Mouse (Mus musculus) neural tube, embryonic 10.5 days (tissue): ENCODE data around the gene P3h1.

Experiments used
- DNase-seq: peaks from one replicate; pipeline ENCODE4 v3.0.0-alpha.2; 2017; ENCODE audit warnings: low spot score; ENCODE audit errors: extremely low spot score

Gene P3h1

GRCm38 (mm10) chr4:119234348-119234747, 1.6 kb downstream of the P3h1 start:
- no peak for DNase-seq

DNA sequence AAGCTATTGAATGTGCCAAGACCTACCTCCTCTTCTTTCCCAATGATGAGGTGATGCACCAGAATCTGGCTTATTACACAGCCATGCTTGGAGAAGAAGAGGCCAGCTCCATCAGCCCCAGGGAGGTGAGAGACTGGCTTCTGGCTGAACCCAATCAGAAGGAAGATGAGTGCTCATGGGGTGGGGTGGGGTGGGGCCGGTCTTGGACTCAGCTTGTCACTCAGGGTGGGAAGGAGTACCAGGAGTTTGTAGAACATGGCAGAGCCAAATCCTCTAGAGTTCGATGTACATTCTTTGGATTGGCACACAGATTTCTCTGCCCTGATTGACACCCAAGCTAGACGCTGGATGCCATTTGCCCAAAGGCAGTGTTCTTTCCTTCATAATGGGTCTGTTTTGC, 5.9 kb downstream of the P3h1 start:
- DNase-seq = no peak

DNA sequence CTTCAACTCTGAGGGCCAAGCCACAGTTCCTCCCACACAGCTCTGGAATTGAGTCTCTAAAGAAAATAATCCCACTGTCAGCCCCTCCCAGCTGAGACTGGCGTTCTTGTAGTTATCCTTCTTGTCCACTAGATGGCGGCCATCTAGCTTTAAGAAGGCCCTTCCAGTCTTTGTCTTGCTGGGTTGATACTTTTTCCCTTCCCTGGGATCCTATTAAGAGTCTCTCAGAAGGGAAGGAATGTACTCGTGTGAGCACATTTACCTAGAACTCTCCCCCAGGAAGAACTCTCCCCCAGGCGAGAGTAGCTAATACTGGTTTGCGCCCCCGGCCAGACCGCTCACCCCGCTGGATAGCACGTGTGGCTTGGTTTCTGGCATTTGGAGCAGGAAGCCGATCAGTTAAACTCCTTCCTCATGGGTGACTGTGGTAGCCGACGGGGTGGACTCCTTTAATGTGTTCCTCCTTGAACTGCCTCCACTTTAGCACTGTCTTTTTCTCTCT, 6.5 kb downstream of the P3h1 start:
- DNase-seq = peak; percentile 42

DNA sequence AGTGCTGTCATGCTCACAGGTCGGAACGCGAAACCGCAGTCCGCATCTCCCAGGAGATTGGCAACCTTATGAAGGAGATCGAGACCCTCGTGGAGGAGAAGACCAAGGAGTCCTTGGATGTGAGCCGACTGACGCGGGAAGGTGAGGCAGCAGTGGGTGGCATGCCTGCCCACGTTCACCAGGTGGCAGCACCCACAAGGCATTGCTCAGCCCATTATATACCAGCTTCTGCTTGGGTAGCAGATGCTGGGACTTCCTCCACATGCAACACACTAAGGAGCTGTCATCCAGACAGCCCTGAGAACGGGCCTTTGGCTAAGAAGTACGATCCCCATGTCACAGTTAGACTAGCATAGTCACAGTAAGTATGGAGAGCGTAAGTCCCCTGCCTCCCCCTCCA, 8.9 kb downstream of the P3h1 start:
- no peak for DNase-seq

GRCm38 (mm10) chr4:119242571-119242970, 9.9 kb downstream of the P3h1 start:
- no peak for DNase-seq

- no peak for DNase-seq
These were observed 11.9 kb downstream of the P3h1 start for GRCm38 (mm10) chr4:119244468-119245240.

DNA sequence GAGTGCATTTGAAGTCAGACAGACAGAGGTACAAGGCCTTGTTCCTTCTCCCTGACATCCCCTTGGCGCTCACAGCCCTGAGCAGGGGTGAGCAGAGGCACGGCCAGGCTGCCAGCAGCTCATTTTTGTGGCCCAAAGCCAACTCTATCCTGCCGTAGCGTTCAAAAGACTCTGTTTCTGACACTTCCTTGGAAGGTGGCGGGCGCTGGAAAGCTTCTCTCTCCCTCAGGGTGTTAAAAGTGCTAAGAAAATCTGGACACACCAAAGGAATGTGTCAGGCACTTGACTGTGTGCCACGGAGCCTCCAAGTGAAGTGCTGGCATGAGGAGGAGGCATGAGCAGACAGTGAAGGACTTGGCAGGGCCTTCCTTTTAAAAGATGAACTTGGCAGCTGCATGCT, 12.8 kb downstream of the P3h1 start:
- DNase-seq = no peak

- no peak for DNase-seq
These were observed 13.2 kb downstream of the P3h1 start for GRCm38 (mm10) chr4:119245961-119246360.

DNA sequence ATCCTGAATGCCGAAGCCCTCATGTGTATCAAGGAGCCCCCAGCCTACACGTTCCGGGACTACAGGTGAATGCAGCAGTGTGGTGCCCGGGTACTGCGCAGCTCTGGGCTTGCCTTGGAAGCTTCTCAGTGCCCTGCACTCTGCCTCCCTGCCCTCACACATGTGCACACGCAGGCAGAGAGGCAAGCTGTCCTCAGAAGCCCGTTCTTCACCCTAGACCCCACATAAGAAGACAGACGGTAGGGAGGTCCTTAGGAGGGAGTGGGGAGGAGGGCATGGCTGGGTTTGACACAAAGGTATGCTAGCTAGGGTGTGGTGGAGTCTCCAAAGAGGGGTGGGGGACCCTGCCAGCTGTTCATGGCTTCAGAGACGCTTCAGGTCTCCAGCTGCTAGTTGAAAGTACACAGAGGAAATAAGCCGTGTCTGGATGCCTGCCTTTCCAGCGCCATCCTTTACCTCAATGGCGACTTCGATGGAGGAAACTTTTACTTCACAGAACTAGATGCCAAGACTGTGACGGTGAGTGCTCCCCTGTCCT, 14.0 kb downstream of the P3h1 start:
- no peak for DNase-seq

DNA sequence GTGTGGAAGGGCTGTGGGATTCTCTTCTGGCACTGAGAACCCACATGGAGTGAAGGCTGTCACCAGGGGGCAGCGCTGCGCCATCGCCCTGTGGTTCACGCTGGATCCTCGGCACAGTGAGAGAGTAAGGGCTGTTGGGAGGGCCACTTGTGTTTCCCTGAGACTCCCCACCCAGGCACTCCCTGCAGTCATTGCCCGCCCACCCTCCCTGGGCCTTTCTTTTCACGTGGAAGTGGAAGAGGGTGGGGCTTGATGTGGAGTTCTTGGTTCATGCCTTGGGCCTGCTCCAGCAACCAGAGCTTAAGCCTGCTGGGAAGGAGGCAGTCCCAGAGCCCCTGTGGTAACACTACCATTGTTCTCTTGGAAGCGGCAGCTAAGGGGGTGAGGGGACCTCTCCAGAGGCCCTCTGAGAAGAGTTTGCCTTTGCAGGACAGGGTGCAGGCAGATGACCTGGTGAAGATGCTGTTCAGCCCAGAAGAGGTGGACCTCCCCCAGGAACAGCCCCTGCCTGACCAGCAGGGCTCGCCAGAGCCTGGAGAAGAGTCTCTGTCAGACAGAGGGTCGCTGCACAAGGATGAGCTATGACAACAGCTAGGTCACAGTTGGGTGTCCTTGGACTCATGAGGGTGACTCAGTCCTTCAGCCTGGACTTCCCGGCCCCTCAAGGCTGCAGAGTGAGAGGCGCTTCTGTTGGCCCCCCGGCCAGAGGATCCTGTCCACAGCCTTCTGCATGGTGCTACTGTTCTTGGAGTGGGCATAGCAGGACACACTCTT, 14.9 kb downstream of the P3h1 start:
- peak; percentile 59 for DNase-seq

- no peak for DNase-seq
These were observed 15.8 kb downstream of the P3h1 start for GRCm38 (mm10) chr4:119248407-119248965.

- DNase-seq = no peak
These were observed 19.5 kb downstream of the P3h1 start for GRCm38 (mm10) chr4:119252025-119252808.

GRCm38 (mm10) chr4:119254012-119254618, 21.4 kb downstream of the P3h1 start:
- no peak for DNase-seq

DNA sequence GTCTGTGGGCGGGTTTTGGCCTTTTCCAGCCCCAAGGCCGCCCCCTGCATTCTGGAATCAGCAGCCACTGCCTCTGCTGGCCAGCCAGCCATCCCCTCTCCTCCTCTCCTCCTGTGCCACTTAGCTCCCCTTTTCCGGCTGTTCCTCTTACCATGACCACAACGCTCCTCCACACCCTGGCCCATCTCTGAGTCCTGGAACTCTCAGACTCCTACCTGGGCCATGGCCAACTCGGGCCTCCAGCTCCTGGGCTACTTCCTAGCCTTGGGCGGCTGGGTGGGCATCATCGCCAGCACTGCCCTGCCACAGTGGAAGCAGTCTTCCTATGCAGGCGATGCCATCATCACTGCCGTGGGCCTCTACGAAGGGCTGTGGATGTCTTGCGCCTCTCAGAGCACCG, 22.6 kb downstream of the P3h1 start, which contains the start of gene Cldn19:
Gene Cldn19, plus strand, starts transcription at position 64 of the 400 bp plus-strand sequence.
- DNase-seq = no peak

DNA sequence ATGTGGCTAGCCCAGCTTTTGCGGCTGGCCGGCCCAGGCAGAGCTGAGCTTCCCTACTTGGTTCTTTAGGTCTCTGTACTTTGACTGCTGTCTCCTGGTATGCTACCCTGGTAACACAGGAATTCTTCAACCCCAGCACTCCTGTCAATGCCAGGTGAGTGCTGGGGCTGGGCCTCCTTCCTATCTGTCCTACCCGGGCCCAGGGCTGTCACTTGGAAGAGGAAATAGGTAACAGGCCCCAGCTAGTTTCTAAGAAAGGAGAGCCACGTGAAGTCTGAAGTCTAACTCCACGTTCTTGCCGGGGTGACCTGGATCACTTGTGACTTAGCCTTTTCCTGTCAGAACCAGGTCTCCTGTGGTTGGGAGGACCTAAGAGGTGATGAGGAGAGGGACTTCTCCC, 24.4 kb downstream of the P3h1 start:
- no peak for DNase-seq

DNA sequence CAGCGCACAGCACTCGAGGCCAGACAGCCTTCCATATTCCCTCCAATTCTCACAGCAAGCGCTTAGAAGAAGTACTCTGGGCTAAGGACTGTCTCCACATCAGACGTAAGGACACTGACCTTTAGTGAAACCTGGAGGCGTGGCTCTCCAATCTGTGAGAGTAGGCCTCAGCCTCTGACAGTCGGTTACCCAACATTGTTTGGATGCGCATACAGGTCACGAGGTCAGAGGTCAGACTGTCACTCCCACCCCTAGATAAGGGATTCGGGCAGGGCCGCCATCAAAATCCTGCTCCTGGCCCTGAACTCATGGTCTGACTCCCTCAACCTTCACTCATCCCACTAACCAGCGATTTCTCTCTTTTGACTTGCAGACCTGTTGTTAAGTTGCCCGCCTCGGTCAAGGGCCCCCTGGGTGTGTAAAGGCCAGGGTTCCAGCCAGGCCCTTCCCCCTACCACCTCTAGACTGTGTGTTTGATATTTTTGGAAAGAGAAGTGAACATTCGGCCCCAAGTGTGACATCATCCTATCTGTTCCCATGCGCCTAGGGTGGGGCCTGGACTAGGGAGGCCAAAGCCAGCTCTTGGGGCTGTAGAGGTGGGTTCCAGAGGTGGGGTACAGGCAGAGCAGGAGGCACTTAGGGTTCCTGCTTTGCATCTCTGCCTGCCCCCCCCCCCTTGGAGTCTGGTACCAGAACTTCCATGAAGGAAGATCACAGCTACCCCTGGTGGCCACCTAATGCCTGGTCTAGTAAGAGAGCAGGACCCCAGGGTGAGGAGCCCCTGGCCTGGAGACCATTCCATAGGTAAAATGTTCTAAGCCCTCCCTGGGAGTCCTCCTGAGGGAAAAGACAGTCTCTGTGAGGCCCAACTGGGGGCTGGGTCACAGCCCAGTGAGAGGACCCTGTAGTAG, 26.9 kb downstream of the P3h1 start:
- DNase-seq = no peak

DNA sequence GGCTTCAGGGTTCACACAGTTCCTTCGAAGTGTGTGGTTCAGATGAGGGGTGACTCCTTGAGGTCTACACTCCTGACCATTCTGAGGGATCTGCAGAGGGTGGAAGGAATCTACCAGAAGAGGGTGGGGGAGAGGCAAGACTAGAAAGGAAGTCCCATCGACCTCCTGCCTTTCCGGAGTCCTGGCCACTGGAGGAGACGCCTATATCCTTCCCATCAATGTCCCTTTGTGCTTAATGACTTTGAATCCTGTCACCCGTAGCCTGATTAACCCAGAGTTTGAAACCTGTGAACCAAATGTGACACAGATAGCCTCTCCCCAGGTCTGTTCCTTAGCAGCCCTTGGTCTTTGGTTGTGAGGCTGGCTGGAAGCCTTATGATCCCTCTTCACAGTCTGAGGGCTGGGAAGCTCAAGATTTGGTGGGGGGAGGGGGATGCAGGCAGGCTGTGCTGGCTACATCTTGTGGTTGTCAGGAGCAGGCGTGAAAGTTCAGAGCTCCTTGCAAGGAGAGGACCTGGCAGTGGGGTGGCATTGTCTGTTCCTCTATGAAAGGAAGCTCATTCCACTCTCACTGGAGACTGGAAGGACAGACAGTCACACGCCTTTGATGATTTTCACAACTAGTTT, 28.5 kb downstream of the P3h1 start:
- DNase-seq = no peak

DNA sequence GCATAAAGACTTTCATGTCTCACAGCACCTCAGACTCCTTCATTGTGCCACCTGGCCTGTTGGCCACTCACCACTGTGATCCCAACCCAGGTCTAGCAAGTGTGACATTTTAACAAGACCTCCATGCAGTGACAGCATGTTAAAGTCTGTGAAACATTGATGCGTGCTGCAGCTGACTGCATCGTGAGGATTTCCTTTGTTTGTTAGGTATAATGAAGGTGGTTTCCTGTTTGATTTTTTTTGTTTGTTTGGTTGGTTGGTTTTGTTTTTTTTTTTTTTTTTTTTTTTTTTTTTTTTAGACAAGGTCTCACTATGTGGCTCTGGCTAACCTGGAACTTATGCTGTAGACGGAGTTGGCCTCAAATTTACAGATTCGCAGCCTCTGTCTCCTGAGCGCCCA, 29.8 kb downstream of the P3h1 start:
- no peak for DNase-seq

DNA sequence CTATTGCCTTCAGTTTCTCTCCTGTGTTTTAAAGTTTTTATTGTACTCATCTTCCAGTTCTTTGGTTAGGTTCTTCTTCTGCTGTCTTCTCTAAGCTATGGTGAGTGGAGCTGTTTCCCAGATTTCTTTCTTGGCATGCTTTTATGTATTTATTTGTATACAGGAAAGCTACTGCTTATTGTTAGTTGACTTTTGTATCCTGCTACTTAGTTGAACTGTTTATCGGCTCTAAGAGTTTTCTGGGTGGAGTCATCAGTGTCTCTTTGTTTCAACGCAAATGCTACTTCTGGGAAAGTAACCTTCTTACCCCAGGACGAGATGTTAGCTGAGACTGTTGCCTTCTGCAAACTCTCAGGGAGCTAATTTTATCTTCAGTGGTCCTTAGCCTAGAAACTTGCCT, 30.7 kb downstream of the P3h1 start:
- no peak for DNase-seq
